Mouse (Mus musculus): ENCODE results near the gene Dync2li1. TPM values are rescaled to one million over a fixed set of nuclear protein-coding genes. Genes with fewer than 3 reads are reported as not detected.
A peak's percentile ranks its signal among the peaks of the same experiment; 100 is the strongest.

Dync2li1 gene
- polyA plus RNA-seq, 1 experiment from 2014 or later = 29.6 TPM

DNA sequence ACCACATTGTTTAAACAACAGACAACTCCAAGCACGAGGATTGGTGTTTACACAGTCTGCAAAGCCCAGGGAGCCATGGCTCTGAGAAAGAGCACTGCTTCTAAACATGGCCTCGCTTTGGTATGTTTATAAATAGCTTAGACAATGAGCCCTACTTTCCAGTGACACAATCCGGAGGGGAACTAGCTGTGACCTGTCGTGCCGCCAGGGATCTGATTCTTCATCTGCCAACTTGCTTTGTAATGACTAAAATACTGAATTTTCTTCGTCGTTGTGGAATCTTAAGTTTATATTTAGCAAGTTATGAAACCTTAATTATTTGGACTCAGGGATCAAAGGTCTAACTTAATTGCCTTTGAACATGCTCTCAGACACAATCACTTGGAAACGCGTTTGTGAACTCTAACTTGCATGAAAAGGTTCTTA lies 23.1 kb upstream of the Dync2li1 start:
- no peak overlapping the region for H3K9ac ChIP-seq (ENCODE audit: low read length)
- 0 out of 2 replicates have a peak overlapping the region, but pooled peaks have one; percentile 11 for H3K27ac ChIP-seq (ENCODE audit: low read depth)
- no peak overlapping the region for H3K4me3 ChIP-seq (ENCODE audit: low read depth, low read length)
- no peak for DNase-seq (ENCODE audit: low spot score)
- H3K36me3 ChIP-seq (ENCODE audit: control insufficient read depth, insufficient read depth, low read length) = peaks cover 51% of the 10 kb centered on the region
- no peak overlapping the region for H3K4me2 ChIP-seq (ENCODE audit: low read length)
- H3K27me3 ChIP-seq (replicated peaks; ENCODE audit: control insufficient read depth, insufficient read depth, low read length) = no peaks in the 10 kb centered on the region
- ATAC-seq (replicated peaks; ENCODE audit: low FRiP score, low TSS enrichment, low read depth) = no peak
- 35% methylated on average over 9 of the region's 9 CpGs for WGBS
- no peaks in the 10 kb centered on the region for H3K4me1 ChIP-seq (replicated peaks; ENCODE audit: control insufficient read depth, insufficient read depth, low read length)
- no peaks in the 10 kb centered on the region for H3K9me3 ChIP-seq (ENCODE audit: control insufficient read depth, low read length)

DNA sequence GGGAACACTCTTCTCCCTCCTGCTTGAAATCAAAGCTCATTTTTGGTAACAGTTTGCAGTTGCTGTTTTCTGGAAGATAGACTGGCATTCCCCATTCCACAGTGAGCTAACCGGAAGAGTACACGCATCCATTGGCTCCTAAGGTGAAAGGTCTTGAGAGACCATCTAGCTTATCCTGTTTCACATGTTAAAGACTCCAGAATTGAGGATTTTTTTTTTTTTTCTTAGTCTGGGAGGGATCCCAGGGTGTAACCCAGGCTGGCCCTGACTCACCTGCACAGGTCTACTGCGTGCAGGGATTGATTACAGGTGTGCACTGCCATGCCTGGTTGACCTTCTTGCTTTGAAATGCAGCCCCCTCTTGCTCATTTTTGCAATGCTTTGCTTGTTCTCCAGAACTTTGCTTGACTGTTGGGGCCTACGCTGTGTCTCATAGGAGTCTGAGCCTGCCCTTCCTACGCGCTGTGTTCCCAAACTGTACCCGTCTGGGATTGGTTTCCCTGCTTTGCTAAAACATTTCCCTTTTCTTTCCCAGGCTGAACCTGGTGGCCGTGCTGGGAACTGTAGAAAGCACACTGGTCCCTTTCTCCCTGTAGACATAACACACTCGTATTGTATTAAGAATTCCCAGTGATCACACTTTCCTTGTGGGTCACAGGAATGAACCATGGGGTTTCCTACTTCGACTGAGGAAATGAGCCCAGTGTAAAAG lies 22.4 kb upstream of the Dync2li1 start:
- ATAC-seq (replicated peaks; ENCODE audit: low FRiP score, low TSS enrichment, low read depth) = no peak

DNA sequence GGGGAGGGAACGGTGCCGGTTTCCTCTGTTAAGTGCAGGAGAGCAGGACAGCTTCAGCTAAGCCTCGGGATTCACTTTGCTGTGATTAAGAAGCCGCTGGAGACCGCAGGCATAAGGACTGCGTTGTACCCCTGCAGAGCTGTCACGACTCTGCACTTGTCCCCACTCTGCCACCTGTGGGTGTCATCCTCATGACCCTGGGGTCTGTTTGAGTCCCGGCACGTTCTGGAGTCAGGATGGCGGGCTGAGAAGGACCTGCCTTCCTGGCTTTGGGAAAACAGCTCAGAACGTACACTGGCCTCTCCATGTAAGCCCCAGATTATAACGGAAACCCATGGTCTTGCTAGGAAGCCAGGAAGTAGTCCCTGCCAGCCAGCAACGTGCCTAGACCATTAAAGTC lies 19.3 kb upstream of the Dync2li1 start:
- Histone ChIP-seq H3K9me3 (ENCODE audit: control insufficient read depth, low read length) (no peaks in the 10 kb centered on the region), H3K9ac (ENCODE audit: low read length) (no peak overlapping the region), H3K4me1 (replicated peaks; ENCODE audit: control insufficient read depth, insufficient read depth, low read length) (no peaks in the 10 kb centered on the region), H3K27ac (ENCODE audit: low read depth) (no peak overlapping the region), H3K27me3 (replicated peaks; ENCODE audit: control insufficient read depth, insufficient read depth, low read length) (no peaks in the 10 kb centered on the region), H3K36me3 (ENCODE audit: control insufficient read depth, insufficient read depth, low read length) (peaks cover 46% of the 10 kb centered on the region), H3K4me2 (ENCODE audit: low read length) (no peak overlapping the region), H3K4me3 (ENCODE audit: low read depth, low read length) (no peak overlapping the region)
- ATAC-seq (replicated peaks; ENCODE audit: low FRiP score, low TSS enrichment, low read depth) (no peak; the same call in 1 of the 2 replicates), DNase-seq (ENCODE audit: low spot score) (peak; percentile 50)
- WGBS = 54% methylated on average over 13 of the region's 13 CpGs

More for the DNA sequence above, 22.4 kb upstream of the Dync2li1 start:
- Histone ChIP-seq H3K27ac (ENCODE audit: low read depth) (no peak overlapping the region), H3K4me2 (ENCODE audit: low read length) (no peak overlapping the region), H3K4me1 (replicated peaks; ENCODE audit: control insufficient read depth, insufficient read depth, low read length) (no peaks in the 10 kb centered on the region), H3K9me3 (ENCODE audit: control insufficient read depth, low read length) (no peaks in the 10 kb centered on the region), H3K27me3 (replicated peaks; ENCODE audit: control insufficient read depth, insufficient read depth, low read length) (no peaks in the 10 kb centered on the region), H3K4me3 (ENCODE audit: low read depth, low read length) (no peak overlapping the region), H3K9ac (ENCODE audit: low read length) (no peak overlapping the region), H3K36me3 (ENCODE audit: control insufficient read depth, insufficient read depth, low read length) (peaks cover 51% of the 10 kb centered on the region)
- 92% methylated on average over 10 of the region's 10 CpGs for WGBS
- DNase-seq (ENCODE audit: low spot score) = no peak

DNA sequence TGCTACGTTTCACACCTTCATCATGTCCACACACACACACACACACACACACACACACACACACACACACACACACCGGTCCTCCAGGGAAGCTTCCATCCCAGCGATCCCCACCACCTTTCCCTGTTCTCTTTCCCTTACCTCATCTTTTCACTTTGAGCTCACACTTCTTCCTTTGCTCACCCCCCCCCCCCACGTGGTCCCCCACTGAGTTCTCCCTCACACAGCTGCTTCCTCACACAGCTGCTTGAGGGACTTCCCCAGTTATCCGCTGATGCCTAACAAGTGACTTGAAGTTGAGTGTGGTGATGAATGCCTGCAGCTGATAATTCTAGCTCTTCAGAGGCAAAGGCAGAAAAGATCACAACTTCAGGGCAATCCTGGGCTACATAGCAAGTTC lies 18.7 kb upstream of the Dync2li1 start:
- Histone ChIP-seq H3K9me3 (ENCODE audit: control insufficient read depth, low read length) (no peaks in the 10 kb centered on the region), H3K36me3 (ENCODE audit: control insufficient read depth, insufficient read depth, low read length) (peaks cover 45% of the 10 kb centered on the region), H3K9ac (ENCODE audit: low read length) (no peak overlapping the region), H3K4me3 (ENCODE audit: low read depth, low read length) (no peak overlapping the region), H3K27ac (ENCODE audit: low read depth) (no peak overlapping the region), H3K4me1 (replicated peaks; ENCODE audit: control insufficient read depth, insufficient read depth, low read length) (no peaks in the 10 kb centered on the region), H3K4me2 (ENCODE audit: low read length) (no peak overlapping the region), H3K27me3 (replicated peaks; ENCODE audit: control insufficient read depth, insufficient read depth, low read length) (no peaks in the 10 kb centered on the region)
- 65% methylated on average over 5 of the region's 5 CpGs for WGBS
- ATAC-seq (replicated peaks; ENCODE audit: low FRiP score, low TSS enrichment, low read depth) (no peak), DNase-seq (ENCODE audit: low spot score) (peak; percentile 12)

DNA sequence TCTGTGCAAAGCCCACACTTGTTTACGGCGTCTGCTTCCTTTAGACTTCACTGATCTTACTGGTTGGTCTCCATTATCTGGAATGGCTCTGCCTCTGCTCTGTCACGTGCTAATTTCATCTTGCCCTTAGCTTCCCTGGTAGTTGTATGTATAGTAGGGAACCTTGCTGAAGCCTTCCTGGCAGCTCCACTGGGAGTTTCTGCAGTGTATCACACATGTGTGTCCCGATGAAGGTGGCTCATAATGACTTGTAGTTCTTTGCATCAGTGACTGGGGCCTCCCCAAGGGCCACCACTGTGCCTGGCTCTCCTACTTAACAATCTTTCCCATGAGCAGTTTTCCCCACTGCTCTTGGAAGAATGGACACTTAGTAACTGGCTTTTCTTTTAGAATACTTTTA lies 17.7 kb upstream of the Dync2li1 start:
- no peaks in the 10 kb centered on the region for H3K27me3 ChIP-seq (replicated peaks; ENCODE audit: control insufficient read depth, insufficient read depth, low read length)
- WGBS = 70% methylated on average over 4 of the region's 4 CpGs
- no peak overlapping the region for H3K4me3 ChIP-seq (ENCODE audit: low read depth, low read length)
- H3K9ac ChIP-seq (ENCODE audit: low read length) = no peak overlapping the region
- no peaks in the 10 kb centered on the region for H3K9me3 ChIP-seq (ENCODE audit: control insufficient read depth, low read length)
- no peak overlapping the region for H3K27ac ChIP-seq (ENCODE audit: low read depth)
- peaks cover 50% of the 10 kb centered on the region for H3K36me3 ChIP-seq (ENCODE audit: control insufficient read depth, insufficient read depth, low read length)
- ATAC-seq (replicated peaks; ENCODE audit: low FRiP score, low TSS enrichment, low read depth) (no peak), DNase-seq (ENCODE audit: low spot score) (peak; percentile 47)
- no peaks in the 10 kb centered on the region for H3K4me1 ChIP-seq (replicated peaks; ENCODE audit: control insufficient read depth, insufficient read depth, low read length)
- H3K4me2 ChIP-seq (ENCODE audit: low read length) = no peak overlapping the region

DNA sequence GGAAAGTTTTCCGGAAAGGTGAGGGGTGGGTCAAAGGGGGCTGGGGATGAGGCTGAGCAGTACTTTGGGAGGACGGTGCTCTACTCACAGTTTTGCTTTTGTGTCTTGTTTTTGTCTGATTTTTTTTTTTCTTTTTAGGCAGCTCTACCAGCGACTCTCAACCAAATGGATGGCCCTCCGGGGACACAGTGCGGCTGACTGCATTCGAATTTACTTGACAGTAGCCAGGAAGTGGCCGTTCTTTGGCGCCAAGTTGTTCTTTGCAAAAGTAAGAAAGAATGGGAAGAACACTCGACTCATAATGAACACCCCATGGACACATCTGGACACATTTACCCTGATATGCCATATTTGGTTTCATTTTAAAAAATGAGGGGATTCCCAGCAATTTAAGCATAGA lies 14.8 kb upstream of the Dync2li1 start:
- no peak overlapping the region for H3K27ac ChIP-seq (ENCODE audit: low read depth)
- no peak overlapping the region for H3K4me3 ChIP-seq (ENCODE audit: low read depth, low read length)
- H3K9ac ChIP-seq (ENCODE audit: low read length) = no peak overlapping the region
- H3K4me1 ChIP-seq (replicated peaks; ENCODE audit: control insufficient read depth, insufficient read depth, low read length) = no peaks in the 10 kb centered on the region
- no peak overlapping the region for H3K4me2 ChIP-seq (ENCODE audit: low read length)
- no peaks in the 10 kb centered on the region for H3K9me3 ChIP-seq (ENCODE audit: control insufficient read depth, low read length)
- H3K36me3 ChIP-seq (ENCODE audit: control insufficient read depth, insufficient read depth, low read length) = peaks cover 52% of the 10 kb centered on the region
- WGBS = 85% methylated on average over 9 of the region's 9 CpGs
- ATAC-seq (replicated peaks; ENCODE audit: low FRiP score, low TSS enrichment, low read depth) = no peak
- peak; percentile 40 for DNase-seq (ENCODE audit: low spot score)
- H3K27me3 ChIP-seq (replicated peaks; ENCODE audit: control insufficient read depth, insufficient read depth, low read length) = no peaks in the 10 kb centered on the region

DNA sequence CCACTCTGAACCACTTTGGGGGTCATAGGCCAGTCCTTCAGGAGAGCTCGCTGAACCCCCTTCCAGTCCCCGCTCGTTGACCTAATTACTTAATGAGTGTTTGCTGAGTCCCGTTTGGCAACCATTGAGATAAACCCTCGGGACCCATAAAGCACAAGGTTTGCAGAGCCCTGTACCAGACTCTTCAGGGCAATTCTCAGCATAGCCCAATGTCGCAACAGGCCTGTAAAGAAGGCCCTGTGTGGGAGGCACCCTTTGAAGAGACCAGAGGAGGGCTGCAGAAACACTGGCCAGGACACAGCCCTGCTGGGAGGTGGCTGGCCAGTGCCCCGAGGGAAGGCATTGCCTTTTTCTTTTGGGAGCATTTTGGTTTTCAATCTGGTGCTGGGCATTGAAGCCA lies 14.3 kb upstream of the Dync2li1 start:
- Histone ChIP-seq H3K9ac (ENCODE audit: low read length) (no peak overlapping the region), H3K4me1 (replicated peaks; ENCODE audit: control insufficient read depth, insufficient read depth, low read length) (no peaks in the 10 kb centered on the region), H3K4me3 (ENCODE audit: low read depth, low read length) (no peak overlapping the region), H3K36me3 (ENCODE audit: control insufficient read depth, insufficient read depth, low read length) (peaks cover 48% of the 10 kb centered on the region), H3K27me3 (replicated peaks; ENCODE audit: control insufficient read depth, insufficient read depth, low read length) (no peaks in the 10 kb centered on the region), H3K4me2 (ENCODE audit: low read length) (no peak overlapping the region), H3K27ac (ENCODE audit: low read depth) (no peak overlapping the region), H3K9me3 (ENCODE audit: control insufficient read depth, low read length) (no peaks in the 10 kb centered on the region)
- DNase-seq (ENCODE audit: low spot score) = peak; percentile 48
- no peak for ATAC-seq (replicated peaks; ENCODE audit: low FRiP score, low TSS enrichment, low read depth)
- WGBS = 40% methylated on average over 7 of the region's 7 CpGs

DNA sequence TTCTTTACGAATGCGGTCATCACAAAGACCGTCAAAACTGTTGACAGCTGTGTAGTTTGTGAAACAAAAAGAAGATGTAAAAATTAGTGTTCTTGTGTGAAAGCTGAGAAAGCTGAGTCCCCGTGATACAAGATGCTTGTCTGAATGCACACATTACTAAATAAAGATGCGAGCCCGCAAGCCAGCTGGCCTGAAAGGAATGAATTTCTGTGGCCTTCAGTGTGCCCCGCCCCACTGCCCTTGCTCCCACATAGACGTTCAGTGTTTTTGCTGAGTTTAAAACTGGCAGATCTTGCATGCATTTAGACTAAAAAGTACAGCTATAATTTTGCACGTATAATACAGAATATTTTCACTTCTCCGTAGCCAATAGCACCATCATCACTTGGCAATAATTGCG lies 10.5 kb upstream of the Dync2li1 start:
- ATAC-seq (replicated peaks; ENCODE audit: low FRiP score, low TSS enrichment, low read depth) (no peak), DNase-seq (ENCODE audit: low spot score) (peak; percentile 40)
- H3K27ac ChIP-seq (ENCODE audit: low read depth) = no peak overlapping the region
- no peaks in the 10 kb centered on the region for H3K9me3 ChIP-seq (ENCODE audit: control insufficient read depth, low read length)
- peaks cover 41% of the 10 kb centered on the region for H3K36me3 ChIP-seq (ENCODE audit: control insufficient read depth, insufficient read depth, low read length)
- no peak overlapping the region for H3K4me2 ChIP-seq (ENCODE audit: low read length)
- H3K4me1 ChIP-seq (replicated peaks; ENCODE audit: control insufficient read depth, insufficient read depth, low read length) = peaks cover 12% of the 10 kb centered on the region; the same call in 1 of the 2 replicates
- H3K27me3 ChIP-seq (replicated peaks; ENCODE audit: control insufficient read depth, insufficient read depth, low read length) = no peaks in the 10 kb centered on the region
- 89% methylated on average over 11 of the region's 11 CpGs for WGBS
- no peak overlapping the region for H3K9ac ChIP-seq (ENCODE audit: low read length)
- no peak overlapping the region for H3K4me3 ChIP-seq (ENCODE audit: low read depth, low read length)

DNA sequence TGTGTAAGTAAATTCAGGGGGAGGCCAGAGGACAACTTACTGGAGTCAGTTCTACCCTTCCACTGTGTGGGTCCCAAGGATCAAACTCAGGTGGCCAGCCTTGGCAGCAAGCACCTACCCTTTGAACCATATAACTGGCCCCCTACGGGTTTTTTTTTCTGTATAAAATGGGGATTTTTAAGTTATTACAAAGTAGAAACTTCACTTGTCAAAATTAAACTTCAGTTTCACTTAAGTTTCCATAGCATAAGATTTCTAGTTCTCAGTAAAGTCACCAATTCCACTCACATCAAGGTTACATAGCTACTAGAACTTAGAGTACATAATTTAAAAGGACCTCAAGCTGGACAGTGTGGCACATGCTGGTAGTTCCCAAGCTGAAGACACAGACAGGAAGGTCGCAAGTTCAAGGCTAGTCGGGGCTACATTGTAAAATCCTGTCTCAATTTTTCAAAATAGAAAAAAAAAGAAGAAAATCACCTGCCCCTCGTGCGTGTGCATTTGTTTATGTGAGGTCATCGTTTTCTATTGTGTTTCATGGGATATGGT lies 9.7 kb upstream of the Dync2li1 start:
- H3K27me3 ChIP-seq (replicated peaks; ENCODE audit: control insufficient read depth, insufficient read depth, low read length) = no peaks in the 10 kb centered on the region
- whole genome bisulfite sequencing = 84% methylated on average over 6 of the region's 6 CpGs
- H3K9ac ChIP-seq (ENCODE audit: low read length) = no peak overlapping the region
- no peak overlapping the region for H3K4me3 ChIP-seq (ENCODE audit: low read depth, low read length)
- H3K4me2 ChIP-seq (ENCODE audit: low read length) = no peak overlapping the region
- no peak for DNase-seq (ENCODE audit: low spot score)
- no peaks in the 10 kb centered on the region for H3K9me3 ChIP-seq (ENCODE audit: control insufficient read depth, low read length)
- no peak for ATAC-seq (replicated peaks; ENCODE audit: low FRiP score, low TSS enrichment, low read depth)
- H3K27ac ChIP-seq (ENCODE audit: low read depth) = no peak overlapping the region
- peaks cover 40% of the 10 kb centered on the region for H3K36me3 ChIP-seq (ENCODE audit: control insufficient read depth, insufficient read depth, low read length)
- H3K4me1 ChIP-seq (replicated peaks; ENCODE audit: control insufficient read depth, insufficient read depth, low read length) = peaks cover 12% of the 10 kb centered on the region; the same call in 1 of the 2 replicates

Measured in intestine, embryonic 14.5 days (tissue).